Mouse (Mus musculus) erythroblast, embryonic 14.5 days (primary cell): ENCODE data around the gene Kcnk12.

Experiments
- GATA1 ChIP-seq: IDR thresholded peaks from 2 replicates; pipeline ENCODE4 v1.6.1; 2012; ENCODE audit warnings: low read length, inconsistent platforms, mixed read lengths
- TAL1 ChIP-seq: IDR thresholded peaks from 3 replicates; pipeline ENCODE4 v1.6.1; 2012; ENCODE audit warnings: low read length, inconsistent platforms, mixed read lengths

DNA sequence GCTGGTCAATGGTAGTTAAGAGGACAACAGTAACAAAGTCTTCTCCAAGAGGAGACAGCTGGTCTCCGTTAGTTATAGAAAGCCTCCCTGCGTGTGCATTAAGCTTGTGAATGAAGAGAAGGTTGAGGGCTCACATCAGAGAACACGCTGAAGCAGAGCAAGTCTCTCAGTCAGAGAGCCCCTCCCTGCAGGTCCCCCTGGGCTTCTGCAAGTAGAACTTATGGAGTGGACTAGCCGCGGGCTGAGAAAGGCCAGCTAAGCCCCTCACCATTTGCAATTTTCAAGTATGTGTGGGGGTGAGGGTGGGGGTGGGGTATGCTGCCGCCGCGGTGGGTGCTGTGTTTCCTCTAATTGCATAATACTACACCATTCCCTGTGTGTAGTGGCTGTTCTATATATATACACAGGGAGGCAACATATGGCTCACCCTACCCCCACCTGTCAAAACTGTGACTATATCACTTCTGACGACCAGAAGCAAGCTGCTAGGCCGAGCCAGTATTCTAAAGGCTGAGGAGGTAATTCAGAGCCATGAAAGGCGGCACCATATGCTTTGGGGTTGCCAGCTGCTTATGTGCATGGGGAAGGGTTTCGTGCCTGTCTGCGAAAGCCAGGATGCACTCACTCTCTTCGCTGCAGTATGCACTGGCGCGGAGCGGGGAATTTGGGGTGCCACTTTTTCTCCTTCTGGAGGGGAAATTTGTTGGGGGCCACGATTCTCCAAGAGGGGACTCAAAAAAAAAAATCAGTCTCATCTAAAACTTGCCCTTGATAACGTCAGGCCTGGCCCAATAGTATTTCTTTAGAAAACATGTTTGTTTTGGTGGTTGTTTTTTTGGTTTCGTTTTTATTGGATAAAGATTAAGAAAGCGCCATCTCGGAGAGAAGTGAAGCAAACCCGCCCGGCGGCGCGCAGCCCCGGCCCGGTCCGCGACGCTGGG lies 52.5 kb downstream of the Kcnk12 start:
- no peak for TF ChIP-seq GATA1
- TF ChIP-seq TAL1 = no peak
